Mouse (Mus musculus): ENCODE measurements around the gene Piezo1.

GRCm38 (mm10) chr8:122470691-122471090 lies 80.4 kb downstream of the Piezo1 start:
- TF ChIP-seq CTCF (IDR thresholded peaks at IDR 0.05; ENCODE audit: control insufficient read depth, insufficient read depth, insufficient read length) (no peak), MAX (IDR thresholded peaks at IDR 0.05) (no peak), USF1 (IDR thresholded peaks at IDR 0.05; ENCODE audit: low read depth) (no peak)
